Mouse (Mus musculus): ENCODE data around the gene Slc9a3r1. TPM values are rescaled to one million over a fixed set of nuclear protein-coding genes. Genes with fewer than 3 reads are reported as not detected.

The Slc9a3r1 gene
- polyA plus RNA-seq, 1 experiment, result 60.1 TPM

GRCm38 (mm10) chr11:115200520-115200919 lies 37.4 kb downstream of the Slc9a3r1 start:
- Histone ChIP-seq H3K4me1 (ENCODE audit: control insufficient read depth, insufficient read depth, low read length) (no peaks in the 10 kb centered on the region), H3K4me3 (replicated peaks; ENCODE audit: extremely low read depth, low read depth, low read length) (no peak overlapping the region)
- no peak for TF ChIP-seq CTCF (IDR thresholded peaks at IDR 0.05; ENCODE audit: insufficient read depth, low read length)
- TF ChIP-seq POLR2A (IDR thresholded peaks at IDR 0.05; ENCODE audit: borderline replicate concordance, extremely low read depth, low read depth, low read length), result no peak
- WGBS, result 91% methylated on average over 4 of the region's 4 CpGs
- DNase-seq, result no peak

DNA sequence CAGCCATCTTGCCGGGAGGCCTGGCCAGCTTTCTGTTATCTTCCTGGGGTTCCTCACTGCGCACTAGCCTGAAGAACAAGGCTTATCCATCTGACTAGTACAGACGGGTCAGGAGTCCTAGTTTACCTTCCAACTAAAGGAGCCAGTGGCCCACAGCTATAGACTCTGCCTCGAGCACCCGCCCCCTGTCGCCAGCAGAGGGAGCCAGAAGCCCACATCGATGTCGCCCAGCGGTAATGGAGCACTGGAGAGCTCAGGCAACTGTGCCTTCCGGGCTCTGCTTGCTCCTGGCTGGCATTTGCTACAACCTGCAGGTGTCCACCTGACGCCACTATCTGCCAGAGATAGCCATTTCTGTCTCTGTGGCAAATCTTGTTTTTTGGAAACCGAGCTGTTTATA lies 39.2 kb downstream of the Slc9a3r1 start:
- peak; percentile 80 for DNase-seq
- no peak overlapping the region for H3K4me3 ChIP-seq (replicated peaks; ENCODE audit: extremely low read depth, low read depth, low read length)
- WGBS, result 18% methylated on average over 12 of the region's 12 CpGs

DNA sequence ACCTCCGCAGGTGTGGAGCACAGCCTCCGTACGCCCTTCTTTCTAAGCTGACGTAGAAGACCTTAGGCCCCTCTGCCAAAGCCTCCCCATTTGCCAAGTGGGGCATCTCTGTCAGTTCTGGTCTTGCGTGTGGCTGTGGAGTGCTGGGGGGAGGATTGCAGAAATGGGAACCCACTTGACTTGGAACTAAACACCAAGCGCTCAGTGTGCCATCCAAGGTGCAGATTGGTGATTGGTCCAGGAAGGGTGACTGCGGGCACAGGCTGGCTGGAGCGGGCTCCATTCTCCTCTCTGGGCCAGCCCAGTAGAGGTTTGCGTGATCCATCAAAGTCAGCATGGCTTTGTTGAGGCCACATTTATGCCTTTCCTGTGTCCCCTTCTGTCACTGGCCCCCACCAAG lies 39.6 kb downstream of the Slc9a3r1 start:
- H3K4me3 ChIP-seq (replicated peaks; ENCODE audit: extremely low read depth, low read depth, low read length), result no peak overlapping the region
- no peak for DNase-seq
- WGBS, result 94% methylated on average over 9 of the region's 9 CpGs
- TF ChIP-seq CTCF (IDR thresholded peaks at IDR 0.05; ENCODE audit: insufficient read depth, low read length) (no peak), POLR2A (IDR thresholded peaks at IDR 0.05; ENCODE audit: borderline replicate concordance, extremely low read depth, low read depth, low read length) (no peak)
- no peaks in the 10 kb centered on the region for H3K4me1 ChIP-seq (ENCODE audit: control insufficient read depth, insufficient read depth, low read length)

More for the DNA sequence above, 39.2 kb downstream of the Slc9a3r1 start:
- no peaks in the 10 kb centered on the region for H3K4me1 ChIP-seq (ENCODE audit: control insufficient read depth, insufficient read depth, low read length)
- TF ChIP-seq CTCF (IDR thresholded peaks at IDR 0.05; ENCODE audit: insufficient read depth, low read length) (peak; percentile 82), POLR2A (IDR thresholded peaks at IDR 0.05; ENCODE audit: borderline replicate concordance, extremely low read depth, low read depth, low read length) (no peak)

- H3K4me3 ChIP-seq (replicated peaks; ENCODE audit: extremely low read depth, low read depth, low read length), result no peak overlapping the region
- DNase-seq, result no peak
- WGBS, result 93% methylated on average over 12 of the region's 12 CpGs
- TF ChIP-seq CTCF (IDR thresholded peaks at IDR 0.05; ENCODE audit: insufficient read depth, low read length) (no peak), POLR2A (IDR thresholded peaks at IDR 0.05; ENCODE audit: borderline replicate concordance, extremely low read depth, low read depth, low read length) (no peak)
- no peaks in the 10 kb centered on the region for H3K4me1 ChIP-seq (ENCODE audit: control insufficient read depth, insufficient read depth, low read length)
These were observed 45.0 kb downstream of the Slc9a3r1 start for GRCm38 (mm10) chr11:115208126-115208525.

DNA sequence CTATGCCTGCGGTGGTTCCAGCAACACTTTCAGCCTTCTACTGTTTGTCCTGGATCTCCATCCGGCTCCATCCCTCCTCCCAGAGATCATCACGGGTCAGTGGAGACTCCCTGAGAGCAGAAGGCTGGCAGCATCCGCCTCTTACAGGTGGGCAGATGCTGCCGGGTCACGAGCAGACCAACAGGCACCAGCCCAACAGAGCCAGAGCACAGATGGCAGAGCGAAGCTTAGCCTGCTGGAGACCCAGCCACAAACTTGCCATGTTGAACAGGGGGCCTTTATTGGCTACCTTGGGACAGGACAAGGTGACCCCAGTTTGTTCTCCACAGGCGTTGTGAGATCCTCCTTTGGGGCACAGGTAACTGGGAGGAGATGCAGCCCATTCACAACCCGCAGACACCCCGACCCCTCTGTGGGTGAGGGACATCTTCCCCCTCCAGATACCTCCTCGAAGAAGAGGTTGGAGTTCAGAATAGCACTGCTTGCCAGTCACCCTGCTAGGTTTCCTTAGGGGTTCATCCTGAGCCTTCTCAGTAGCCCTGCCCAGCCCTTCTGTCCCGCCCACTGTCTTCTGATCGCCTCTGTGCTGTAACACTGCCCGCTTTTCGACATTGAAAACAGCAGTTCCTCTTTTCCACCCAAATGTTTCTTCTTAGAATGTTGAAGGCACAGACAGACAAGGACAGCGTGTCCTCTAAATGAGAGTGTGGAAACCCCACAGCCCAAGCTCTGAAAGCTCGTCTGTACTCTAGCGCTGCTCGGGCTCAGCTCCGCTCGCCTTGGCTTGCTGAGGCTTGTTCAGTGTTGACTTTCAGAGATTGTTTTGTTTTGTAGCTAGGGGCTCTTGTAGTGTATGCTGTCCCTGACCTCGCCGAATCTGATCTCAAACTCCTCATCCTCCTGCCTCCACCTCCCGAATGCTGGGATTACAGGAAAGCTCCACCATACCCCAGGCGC lies 45.9 kb downstream of the Slc9a3r1 start:
- no peak for DNase-seq
- no peak for TF ChIP-seq CTCF (IDR thresholded peaks at IDR 0.05; ENCODE audit: insufficient read depth, low read length)
- no peak for TF ChIP-seq POLR2A (IDR thresholded peaks at IDR 0.05; ENCODE audit: borderline replicate concordance, extremely low read depth, low read depth, low read length)
- no peaks in the 10 kb centered on the region for H3K4me1 ChIP-seq (ENCODE audit: control insufficient read depth, insufficient read depth, low read length)

DNA sequence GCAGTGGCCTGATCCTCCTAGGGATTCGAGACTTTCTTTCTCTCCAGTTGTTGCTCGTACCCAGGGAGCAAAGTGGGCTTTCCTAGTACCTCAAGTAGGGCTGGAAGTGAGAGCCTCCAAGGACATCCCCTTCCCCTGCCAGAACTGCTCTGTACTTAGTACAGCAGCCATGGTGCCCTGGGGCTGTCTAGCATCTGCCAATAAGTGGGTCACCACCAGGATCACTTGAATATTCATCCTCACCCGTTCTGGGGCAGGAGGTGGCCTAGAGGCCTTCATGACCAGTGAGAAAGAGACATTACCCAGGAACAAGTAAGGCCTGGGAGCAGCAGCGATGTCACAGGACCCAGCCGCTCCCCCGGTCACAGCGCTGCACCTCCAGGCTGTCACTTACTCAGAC lies 46.8 kb downstream of the Slc9a3r1 start:
- Histone ChIP-seq H3K4me1 (ENCODE audit: control insufficient read depth, insufficient read depth, low read length) (no peaks in the 10 kb centered on the region), H3K4me3 (replicated peaks; ENCODE audit: extremely low read depth, low read depth, low read length) (no peak overlapping the region)
- no peak for DNase-seq
- TF ChIP-seq POLR2A (IDR thresholded peaks at IDR 0.05; ENCODE audit: borderline replicate concordance, extremely low read depth, low read depth, low read length) (no peak), CTCF (IDR thresholded peaks at IDR 0.05; ENCODE audit: insufficient read depth, low read length) (no peak)
- WGBS, result 89% methylated on average over 7 of the region's 7 CpGs

More for the DNA sequence above, 45.9 kb downstream of the Slc9a3r1 start:
- H3K4me3 ChIP-seq (replicated peaks; ENCODE audit: extremely low read depth, low read depth, low read length), result no peak overlapping the region
- 83% methylated on average over 25 of the region's 25 CpGs for WGBS

DNA sequence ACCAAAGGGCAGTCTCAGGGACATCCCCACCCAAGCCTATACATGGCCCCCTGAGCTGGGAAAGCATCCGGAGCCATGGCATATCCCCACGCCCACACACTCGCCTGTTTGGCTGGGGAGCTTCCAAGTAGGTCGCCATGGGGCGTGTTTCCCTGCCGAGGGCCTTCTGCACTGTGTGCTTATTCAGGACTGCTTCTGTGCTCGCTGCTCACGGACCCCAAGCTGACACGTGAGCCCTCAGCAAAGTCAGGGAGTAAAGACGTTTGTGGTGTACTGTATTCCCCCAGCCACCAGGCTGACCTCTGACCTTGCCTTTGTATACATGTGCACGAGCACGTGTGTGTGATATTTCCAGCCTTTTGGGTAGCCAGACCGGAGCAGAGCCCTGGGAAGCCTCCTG lies 49.0 kb downstream of the Slc9a3r1 start:
- no peak for DNase-seq
- TF ChIP-seq POLR2A (IDR thresholded peaks at IDR 0.05; ENCODE audit: borderline replicate concordance, extremely low read depth, low read depth, low read length) (no peak), CTCF (IDR thresholded peaks at IDR 0.05; ENCODE audit: insufficient read depth, low read length) (no peak)
- WGBS, result 62% methylated on average over 13 of the region's 13 CpGs
- Histone ChIP-seq H3K4me1 (ENCODE audit: control insufficient read depth, insufficient read depth, low read length) (no peaks in the 10 kb centered on the region), H3K4me3 (replicated peaks; ENCODE audit: extremely low read depth, low read depth, low read length) (no peak overlapping the region)

GRCm38 (mm10) chr11:115215123-115215522 lies 52.0 kb downstream of the Slc9a3r1 start:
- 72% methylated on average over 5 of the region's 5 CpGs for WGBS
- no peak overlapping the region for H3K4me3 ChIP-seq (replicated peaks; ENCODE audit: extremely low read depth, low read depth, low read length)
- TF ChIP-seq CTCF (IDR thresholded peaks at IDR 0.05; ENCODE audit: insufficient read depth, low read length) (no peak), POLR2A (IDR thresholded peaks at IDR 0.05; ENCODE audit: borderline replicate concordance, extremely low read depth, low read depth, low read length) (no peak)
- no peak for DNase-seq
- H3K4me1 ChIP-seq (ENCODE audit: control insufficient read depth, insufficient read depth, low read length), result peaks cover 16% of the 10 kb centered on the region

- TF ChIP-seq CTCF (IDR thresholded peaks at IDR 0.05; ENCODE audit: insufficient read depth, low read length) (no peak), POLR2A (IDR thresholded peaks at IDR 0.05; ENCODE audit: borderline replicate concordance, extremely low read depth, low read depth, low read length) (no peak)
- 75% methylated on average over 18 of the region's 18 CpGs for WGBS
- DNase-seq, result peak; percentile 34
- peaks cover 19% of the 10 kb centered on the region for H3K4me1 ChIP-seq (ENCODE audit: control insufficient read depth, insufficient read depth, low read length)
- H3K4me3 ChIP-seq (replicated peaks; ENCODE audit: extremely low read depth, low read depth, low read length), result no peak overlapping the region
These were observed 54.6 kb downstream of the Slc9a3r1 start for GRCm38 (mm10) chr11:115217439-115218410.

Data from lung, adult 2 months (tissue).